Mouse (Mus musculus) CD8-positive naive resting alpha-beta T cell, adult 57 days (primary cell): ENCODE measurements around the gene Clec1a. TPM values are rescaled to one million over a fixed set of nuclear protein-coding genes. Genes with fewer than 3 reads are reported as not detected.

ENCODE experiments used
- total RNA-seq: library from RNA; stranded (reverse); gene quantifications from one replicate; pipeline ENCODE4 v1.2.4, GENCODE M21; 2023

Clec1a gene
- not detected for total RNA-seq

DNA sequence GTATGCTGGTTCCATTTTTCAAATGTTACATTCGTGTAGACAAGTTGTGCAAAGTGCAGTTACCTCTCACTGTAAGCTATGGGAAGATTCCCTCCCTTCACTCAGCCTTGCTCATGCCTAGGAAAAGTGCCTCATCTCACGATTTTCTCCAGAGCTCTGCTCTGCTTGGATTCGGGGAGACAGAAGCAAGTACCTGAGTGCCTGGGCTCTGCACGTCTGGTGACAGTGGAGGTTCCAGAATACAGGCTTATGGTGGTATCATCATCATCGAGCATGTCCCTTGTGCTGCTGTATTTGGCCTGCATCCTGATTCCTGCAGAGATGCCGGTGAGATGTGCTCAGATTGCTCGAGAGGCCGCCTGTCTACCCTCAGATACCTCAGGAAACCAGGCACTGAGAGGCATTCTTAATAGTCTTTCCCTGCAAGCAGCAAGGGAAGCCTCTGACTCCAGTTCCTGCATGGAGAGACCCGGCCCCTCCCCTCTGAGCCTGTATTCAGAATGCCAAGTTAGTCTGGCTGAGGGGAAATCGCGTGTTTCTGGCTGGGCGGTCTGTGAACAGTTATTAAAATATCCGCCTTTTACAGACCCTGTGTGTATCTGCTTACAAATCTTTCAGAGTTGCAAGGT, at the start of gene Clec1a:
TSS of gene Clec1a (minus strand) at position 590 of the 629 bp plus-strand sequence.

DNA sequence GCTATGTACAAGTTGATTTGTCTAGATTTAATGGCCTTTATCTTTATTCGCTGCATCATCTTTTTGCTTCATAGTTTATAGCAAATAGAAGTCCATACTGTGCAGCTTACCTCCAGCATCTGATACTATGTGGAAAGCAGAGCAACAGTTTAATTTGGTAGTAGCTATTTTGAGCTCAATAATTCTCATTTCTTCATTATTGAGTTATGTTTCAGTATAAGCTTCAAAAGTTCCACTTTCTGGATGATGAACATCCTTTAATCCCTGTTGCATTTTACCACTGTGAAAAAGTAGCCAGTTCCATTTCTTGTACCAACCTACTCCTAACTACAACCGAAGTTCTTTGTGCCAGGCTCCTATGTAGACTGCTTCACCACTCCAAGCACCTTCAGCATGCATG, 43.2 kb downstream of the Clec1a start, which contains the start of gene Clec9a:
TSS of gene Clec9a (plus strand) at position 301 of the 400 bp plus-strand sequence.

DNA sequence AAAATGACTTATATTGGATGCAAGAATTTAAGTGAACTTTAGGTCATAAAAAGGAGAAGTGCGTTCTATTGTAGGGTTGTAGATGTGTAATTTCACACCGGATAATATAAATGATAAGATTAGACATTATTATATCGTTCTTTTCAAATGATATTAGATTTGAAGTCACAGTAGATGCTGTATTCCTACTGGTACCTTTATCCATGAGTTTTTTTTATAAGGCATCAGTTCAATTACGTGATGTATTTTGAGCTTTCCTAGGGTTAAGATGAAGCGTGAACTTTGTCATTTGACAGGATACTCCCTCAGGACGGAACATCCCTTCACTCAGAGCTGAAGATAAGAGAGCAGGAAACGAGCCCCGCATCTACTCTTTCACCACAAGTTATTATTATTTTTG, 54.8 kb downstream of the Clec1a start, which contains the start of gene Clec1b:
TSS of gene Clec1b (plus strand) at position 301 of the 400 bp plus-strand sequence.

DNA sequence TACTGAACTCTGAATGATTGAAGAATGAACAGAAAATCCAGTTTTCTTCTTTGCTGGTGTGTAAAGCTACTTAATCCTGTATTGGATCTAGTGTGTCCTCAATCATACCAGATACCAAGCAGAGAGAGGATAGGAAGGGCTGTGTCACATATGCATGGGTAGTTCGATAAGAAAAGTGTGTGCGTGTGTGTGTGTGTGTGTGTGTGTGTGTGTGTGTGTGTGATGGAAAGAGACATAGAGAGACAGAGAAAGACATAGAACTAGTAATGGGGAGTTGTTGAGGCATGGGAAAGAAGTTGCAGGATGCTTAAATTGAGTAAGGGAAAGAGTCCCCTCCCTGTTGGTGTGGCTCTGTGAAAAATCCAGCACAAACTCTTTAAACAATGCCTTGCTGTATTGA, 66.0 kb downstream of the Clec1a start, which contains the start of gene Clec12b:
TSS of gene Clec12b (minus strand) at position 101 of the 400 bp plus-strand sequence.

Other genes with a start within 250 kb of the Clec1a start
- 979 TPM for gene Cd69, start 176.6 kb downstream of the Clec1a start, total RNA-seq
- not detected for gene 4922502D21Rik, start 120.2 kb downstream of the Clec1a start, total RNA-seq
- 1.5 TPM for gene Clec12a, start 109.3 kb downstream of the Clec1a start, total RNA-seq
- gene Clec12b, start 66.1 kb downstream of the Clec1a start, total RNA-seq = not detected
- gene Clec1b, start 54.7 kb downstream of the Clec1a start, total RNA-seq = not detected
- gene Clec9a, start 43.1 kb downstream of the Clec1a start, total RNA-seq = 1.8 TPM
- not detected for gene Olr1, start 55.2 kb upstream of the Clec1a start, total RNA-seq
- not detected for gene Tmem52b, start 60.6 kb upstream of the Clec1a start, total RNA-seq
- gene Gabarapl1, start 81.2 kb upstream of the Clec1a start, total RNA-seq = 14.5 TPM
- 0.77 TPM for gene Klre1, start 125.9 kb upstream of the Clec1a start, total RNA-seq
- 205 TPM for gene Klrd1, start 139.8 kb upstream of the Clec1a start, total RNA-seq
- gene Klrk1, start 171.9 kb upstream of the Clec1a start, total RNA-seq = 2.4 TPM
- not detected for gene Klrc3, start 191.3 kb upstream of the Clec1a start, total RNA-seq
- gene Klrc2, start 208.7 kb upstream of the Clec1a start, total RNA-seq = 0.15 TPM
- gene Klrc1, start 227.0 kb upstream of the Clec1a start, total RNA-seq = 1.3 TPM